Mouse (Mus musculus): Measurements from ENCODE around the gene Gfpt2. TPM values are rescaled to one million over a fixed set of nuclear protein-coding genes. Genes with fewer than 3 reads are reported as not detected.
"Not testable (repeated sequence)": the region's sequence is repeated elsewhere in the genome, so short reads cannot be mapped to it uniquely, and the experiment has no call there.

Gfpt2 gene
- polyA plus RNA-seq, 1 experiment from 2014 or later = 7.0 TPM

- H3K36me3 ChIP-seq (ENCODE audit: poor library complexity, severe bottlenecking); H3K4me1 ChIP-seq; H3K4me2 ChIP-seq; H3K27ac ChIP-seq; H3K9me3 ChIP-seq (replicated peaks); ATAC-seq; H3K4me3 ChIP-seq; H3K27me3 ChIP-seq; H3K9ac ChIP-seq: not testable (repeated sequence)
- WGBS = 93% methylated on average over 5 of the region's 6 CpGs
Observed at GRCm38 (mm10) chr11:49767497-49767896, 26.5 kb upstream of the Gfpt2 start.

- Histone ChIP-seq H3K4me2 (no peak overlapping the region), H3K27me3 (no peaks in the 10 kb centered on the region), H3K27ac (no peak overlapping the region), H3K36me3 (ENCODE audit: poor library complexity, severe bottlenecking) (no peaks in the 10 kb centered on the region), H3K4me3 (no peak overlapping the region), H3K4me1 (no peaks in the 10 kb centered on the region), H3K9me3 (replicated peaks) (no peaks in the 10 kb centered on the region), H3K9ac (no peak overlapping the region)
- ATAC-seq = no peak
- 86% methylated on average over 5 of the region's 5 CpGs for WGBS
Observed at GRCm38 (mm10) chr11:49768781-49769180, 25.2 kb upstream of the Gfpt2 start.

GRCm38 (mm10) chr11:49770676-49771550 is 23.1 kb upstream of the Gfpt2 start:
- Histone ChIP-seq H3K27me3 (no peaks in the 10 kb centered on the region), H3K4me1 (no peaks in the 10 kb centered on the region), H3K4me2 (no peak overlapping the region), H3K36me3 (ENCODE audit: poor library complexity, severe bottlenecking) (no peaks in the 10 kb centered on the region), H3K4me3 (no peak overlapping the region), H3K9ac (no peak overlapping the region), H3K9me3 (replicated peaks) (no peaks in the 10 kb centered on the region), H3K27ac (no peak overlapping the region)
- ATAC-seq = no peak
- 83% methylated on average over 9 of the region's 9 CpGs for whole genome bisulfite sequencing

- H3K36me3 ChIP-seq (ENCODE audit: poor library complexity, severe bottlenecking) = no peaks in the 10 kb centered on the region
- H3K9me3 ChIP-seq (replicated peaks) = no peaks in the 10 kb centered on the region
- H3K9ac ChIP-seq = no peak overlapping the region
- H3K4me3 ChIP-seq = no peak overlapping the region
- WGBS = 76% methylated on average over 5 of the region's 5 CpGs
- no peaks in the 10 kb centered on the region for H3K27me3 ChIP-seq
- ATAC-seq = no peak
- H3K4me2 ChIP-seq = no peak overlapping the region
- H3K4me1 ChIP-seq = no peaks in the 10 kb centered on the region
- no peak overlapping the region for H3K27ac ChIP-seq
Observed at GRCm38 (mm10) chr11:49772251-49772650, 21.7 kb upstream of the Gfpt2 start.

- H3K4me3 ChIP-seq = no peak overlapping the region
- H3K9ac ChIP-seq = no peak overlapping the region
- no peak for ATAC-seq
- no peaks in the 10 kb centered on the region for H3K9me3 ChIP-seq (replicated peaks)
- H3K27ac ChIP-seq = no peak overlapping the region
- WGBS = 75% methylated on average over 4 of the region's 4 CpGs
- no peaks in the 10 kb centered on the region for H3K4me1 ChIP-seq
- H3K36me3 ChIP-seq (ENCODE audit: poor library complexity, severe bottlenecking) = no peaks in the 10 kb centered on the region
- H3K27me3 ChIP-seq = no peaks in the 10 kb centered on the region
- H3K4me2 ChIP-seq = no peak overlapping the region
Observed at GRCm38 (mm10) chr11:49774894-49775293, 19.1 kb upstream of the Gfpt2 start.

GRCm38 (mm10) chr11:49778844-49779243 is 15.1 kb upstream of the Gfpt2 start:
- H3K36me3 ChIP-seq (ENCODE audit: poor library complexity, severe bottlenecking) = no peaks in the 10 kb centered on the region

GRCm38 (mm10) chr11:49780161-49780817 is 13.7 kb upstream of the Gfpt2 start:
- H3K9ac ChIP-seq = no peak overlapping the region
- H3K4me2 ChIP-seq = no peak overlapping the region
- 85% methylated on average over 4 of the region's 4 CpGs for WGBS
- H3K4me3 ChIP-seq = no peak overlapping the region
- ATAC-seq = no peak
- H3K36me3 ChIP-seq (ENCODE audit: poor library complexity, severe bottlenecking) = no peaks in the 10 kb centered on the region
- H3K4me1 ChIP-seq = no peaks in the 10 kb centered on the region
- H3K9me3 ChIP-seq (replicated peaks) = no peaks in the 10 kb centered on the region
- no peaks in the 10 kb centered on the region for H3K27me3 ChIP-seq
- H3K27ac ChIP-seq = no peak overlapping the region

More at GRCm38 (mm10) chr11:49778844-49779243, 15.1 kb upstream of the Gfpt2 start:
- Histone ChIP-seq H3K27me3 (no peaks in the 10 kb centered on the region), H3K4me3 (no peak overlapping the region), H3K9ac (no peak overlapping the region), H3K9me3 (replicated peaks) (no peaks in the 10 kb centered on the region), H3K4me1 (no peaks in the 10 kb centered on the region), H3K27ac (no peak overlapping the region), H3K4me2 (no peak overlapping the region)
- 85% methylated on average over 6 of the region's 6 CpGs for WGBS
- ATAC-seq = no peak

- Histone ChIP-seq H3K4me2 (no peak overlapping the region), H3K9me3 (replicated peaks) (no peaks in the 10 kb centered on the region), H3K27me3 (no peaks in the 10 kb centered on the region), H3K4me3 (no peak overlapping the region), H3K36me3 (ENCODE audit: poor library complexity, severe bottlenecking) (no peaks in the 10 kb centered on the region), H3K27ac (no peak overlapping the region), H3K9ac (no peak overlapping the region), H3K4me1 (no peaks in the 10 kb centered on the region)
- ATAC-seq = no peak
- WGBS = 67% methylated on average over 6 of the region's 6 CpGs
Observed at GRCm38 (mm10) chr11:49781833-49782399, 12.1 kb upstream of the Gfpt2 start.

GRCm38 (mm10) chr11:49793131-49793530 is 847 bp upstream of the Gfpt2 start:
- Histone ChIP-seq H3K4me2 (no peak overlapping the region; the same call in 1 of the 2 replicates), H3K27me3 (peaks cover 18% of the 10 kb centered on the region; the same call in 1 of the 2 replicates), H3K4me1 (peaks cover 12% of the 10 kb centered on the region), H3K36me3 (ENCODE audit: poor library complexity, severe bottlenecking) (no peaks in the 10 kb centered on the region), H3K4me3 (no peak overlapping the region), H3K9ac (no peak overlapping the region), H3K27ac (no peak overlapping the region), H3K9me3 (replicated peaks) (peaks cover 4% of the 10 kb centered on the region; the same call in 1 of the 2 replicates)
- no peak for ATAC-seq
- WGBS = 8% methylated on average over 14 of the region's 14 CpGs

GRCm38 (mm10) chr11:49794342-49795144 is 565 bp downstream of the Gfpt2 start:
- Histone ChIP-seq H3K4me1 (peaks cover 12% of the 10 kb centered on the region), H3K4me2 (peak overlapping the region; percentile 93), H3K36me3 (ENCODE audit: poor library complexity, severe bottlenecking) (no peaks in the 10 kb centered on the region), H3K27ac (no peak overlapping the region), H3K9ac (peak overlapping the region; percentile 78), H3K4me3 (peak overlapping the region; percentile 60), H3K9me3 (replicated peaks) (peaks cover under 1% of the 10 kb centered on the region; the same call in 1 of the 2 replicates), H3K27me3 (peaks cover 18% of the 10 kb centered on the region; the same call in 1 of the 2 replicates)
- under 1% methylated on average over 45 of the region's 45 CpGs for WGBS
- ATAC-seq = no peak; the same call in 1 of the 2 replicates

- H3K36me3 ChIP-seq (ENCODE audit: poor library complexity, severe bottlenecking) = no peaks in the 10 kb centered on the region
- WGBS = 86% methylated on average over 6 of the region's 6 CpGs
- peaks cover 13% of the 10 kb centered on the region for H3K4me1 ChIP-seq
- H3K4me3 ChIP-seq = no peak overlapping the region
- H3K9ac ChIP-seq = no peak overlapping the region
- H3K27me3 ChIP-seq = peaks cover 10% of the 10 kb centered on the region; the same call in 1 of the 2 replicates
- ATAC-seq = no peak
- no peaks in the 10 kb centered on the region for H3K9me3 ChIP-seq (replicated peaks)
- no peak overlapping the region for H3K27ac ChIP-seq
- H3K4me2 ChIP-seq = no peak overlapping the region
Observed at GRCm38 (mm10) chr11:49798931-49799330, 5.0 kb downstream of the Gfpt2 start.

All from forebrain, embryonic 13.5 days (tissue).